Comparison of ENCODE assay signal across 21 mouse cellular contexts in the genomic region with DNA sequence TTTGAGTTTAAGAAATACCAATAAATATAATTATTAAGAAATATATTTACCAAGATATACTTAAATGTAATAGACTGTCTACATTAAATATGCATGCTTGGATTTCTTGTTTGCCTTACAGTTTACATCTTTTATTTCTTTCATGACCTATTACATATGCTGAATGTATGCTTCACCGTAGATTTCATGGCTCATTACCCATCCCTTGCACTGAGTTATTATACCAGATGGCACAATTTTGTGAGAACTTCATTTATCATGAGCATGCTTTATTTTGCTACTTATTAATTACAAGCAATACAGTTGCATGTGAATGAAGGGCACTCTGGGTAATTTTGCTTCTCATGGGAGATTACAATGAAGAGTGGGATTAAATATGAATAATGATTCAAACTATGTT.
"Had no signal": no experiment of that assay in that cellular context is flagged by ENCODE, and none has a peak within 500 bp of the region (broad histone marks: within the 10 kb centered on the region; RNA-seq: fewer than 3 reads in every experiment).

No protein-coding gene starts in this region.

- ATAC-seq: liver, postnatal 0 days; lung, postnatal 0 days; midbrain, embryonic 15.5 days had no signal

- H3K27ac ChIP-seq: layer of hippocampus, adult 2 months; limb, embryonic 12.5 days; limb, embryonic 15.5 days; liver, embryonic 14.5 days; macrophage; midbrain, embryonic 15.5 days; neural tube, embryonic 13.5 days; stomach, embryonic 15.5 days had no signal

- H3K9me3 ChIP-seq: limb, embryonic 12.5 days; limb, embryonic 15.5 days; midbrain, embryonic 15.5 days; neural tube, embryonic 13.5 days; stomach, embryonic 15.5 days had no signal

- H3K4me2 ChIP-seq: limb, embryonic 12.5 days; limb, embryonic 15.5 days; liver, embryonic 11.5 days; lung, embryonic 14.5 days; midbrain, embryonic 15.5 days; neural tube, embryonic 13.5 days; stomach, embryonic 15.5 days had no signal

- DNase-seq: kidney, adult 18-20 months; kidney, adult 9 months; kidney, postnatal 25 days; left cerebral cortex, postnatal 4 days; liver, postnatal 0 days; lung, embryonic 14.5 days; right cerebral cortex, adult 18-20 months; right cerebral cortex, postnatal 25 days; spleen, adult 18-20 months; thymus, postnatal 25 days had no signal

- H3K9ac ChIP-seq: limb, embryonic 12.5 days; limb, embryonic 15.5 days; liver, embryonic 14.5 days; liver, postnatal 0 days; lung, embryonic 14.5 days; midbrain, embryonic 15.5 days; neural tube, embryonic 13.5 days; stomach, embryonic 15.5 days had no signal

- H3K4me3 ChIP-seq: layer of hippocampus, adult 2 months; limb, embryonic 12.5 days; limb, embryonic 15.5 days; midbrain, embryonic 15.5 days; myocyte; neural tube, embryonic 13.5 days; stomach, embryonic 15.5 days had no signal

- H3K4me1 ChIP-seq: limb, embryonic 12.5 days; limb, embryonic 15.5 days; midbrain, embryonic 15.5 days; neural tube, embryonic 13.5 days; stomach, embryonic 15.5 days had no signal

- H3K36me3 ChIP-seq: limb, embryonic 12.5 days; limb, embryonic 15.5 days; midbrain, embryonic 15.5 days; neural tube, embryonic 13.5 days; stomach, embryonic 15.5 days had no signal

- H3K27me3 ChIP-seq: limb, embryonic 12.5 days; limb, embryonic 15.5 days; midbrain, embryonic 15.5 days; neural tube, embryonic 13.5 days; stomach, embryonic 15.5 days had no signal
